Mouse (Mus musculus) neural tube, embryonic 13.5 days (tissue): ENCODE results near the gene C530025M09Rik. TPM values are rescaled to one million over a fixed set of nuclear protein-coding genes. Genes with fewer than 3 reads are reported as not detected.

Experiments
- ATAC-seq: fragments of 200-750 bp; cut with Nextera tagmentation; 2 replicates; pipeline ENCODE4 v1.8.0; 2017; ENCODE audit warnings: low read depth, mild to moderate bottlenecking, moderate TSS enrichment, moderate library complexity
- H3K27ac ChIP-seq: fragments of 300-500 bp; sonication (generic); replicated peaks from 2 replicates; pipeline ENCODE4 v1.5.1; 2015; ENCODE audit warnings: moderate library complexity, mild to moderate bottlenecking, inconsistent platforms
- H3K27me3 ChIP-seq: fragments of 300-500 bp; sonication (generic); 2 replicates; pipeline ENCODE4 v1.6.1; 2015; ENCODE audit warnings: mild to moderate bottlenecking, inconsistent platforms
- H3K36me3 ChIP-seq: fragments of 300-500 bp; sonication (generic); 2 replicates; pipeline ENCODE4 v1.6.1; 2015; ENCODE audit warnings: mild to moderate bottlenecking, inconsistent platforms
- H3K4me1 ChIP-seq: fragments of 300-500 bp; sonication (generic); replicated peaks from 2 replicates; pipeline ENCODE4 v1.6.1; 2015; ENCODE audit warnings: inconsistent platforms
- H3K4me2 ChIP-seq: fragments of 300-500 bp; sonication (generic); 2 replicates; pipeline ENCODE4 v1.6.1; 2015; ENCODE audit warnings: inconsistent platforms, mild to moderate bottlenecking, moderate library complexity
- H3K4me3 ChIP-seq: fragments of 300-500 bp; sonication (generic); 2 replicates; pipeline ENCODE4 v1.5.1; 2015; ENCODE audit warnings: mild to moderate bottlenecking, inconsistent platforms
- H3K9ac ChIP-seq: fragments of 300-500 bp; sonication (generic); 2 replicates; pipeline ENCODE4 v1.6.1; 2015; ENCODE audit warnings: moderate library complexity, mild to moderate bottlenecking, inconsistent platforms
- H3K9me3 ChIP-seq: fragments of 300-500 bp; sonication (generic); 2 replicates; pipeline ENCODE4 v1.6.1; 2016; ENCODE audit warnings: inconsistent platforms
- WGBS: fragments of 180-500 bp; shearing (Covaris S2); methylation state at CpG from one replicate; pipeline ENCODE4 v1.1.7; 2015; 5-methylcytosine and 5-hydroxymethylcytosine counted together
- polyA plus RNA-seq: library from polyadenylated mRNA; unstranded; fragments of >200 nt; fragmentation: Nextera tagmentation; extraction: Ambion mirVana; gene quantifications from 2 replicates; pipeline ENCODE4 v1.2.1, GENCODE M21; 2015

C530025M09Rik gene
- 1.4 and 1.8 TPM in 2 replicates for polyA plus RNA-seq

GRCm38 (mm10) chr2:149830536-149831458 lies at the start of gene C530025M09Rik:
TSS of gene C530025M09Rik (minus strand) at chr2:149831213.
- Histone ChIP-seq H3K4me3 (peak within 1 kb of the TSS; percentile 69), H3K9me3 (no peaks in the 10 kb centered on the region), H3K36me3 (no peaks in the 10 kb centered on the region), H3K27ac (peak within 1 kb of the TSS; percentile 59), H3K27me3 (peaks cover 46% of the 10 kb centered on the region), H3K4me1 (peaks cover 26% of the 10 kb centered on the region), H3K4me2 (peak within 1 kb of the TSS; percentile 94), H3K9ac (peak within 1 kb of the TSS; percentile 82)
- peak; percentile 88 for ATAC-seq
- WGBS = under 1% methylated on average over 70 of the region's 82 CpGs

- 84% methylated on average over 2 of the region's 2 CpGs for WGBS
- no peak for ATAC-seq
- no peak overlapping the region for H3K27ac ChIP-seq
These were observed 46.9 kb upstream of the C530025M09Rik start for GRCm38 (mm10) chr2:149877954-149878353.

GRCm38 (mm10) chr2:149873346-149873745 lies 42.3 kb upstream of the C530025M09Rik start:
- H3K27ac ChIP-seq = no peak overlapping the region
- 87% methylated on average over 3 of the region's 3 CpGs for WGBS

More at GRCm38 (mm10) chr2:149877954-149878353, 46.9 kb upstream of the C530025M09Rik start:
- H3K4me2 ChIP-seq = no peak overlapping the region
- H3K36me3 ChIP-seq = no peaks in the 10 kb centered on the region
- no peaks in the 10 kb centered on the region for H3K4me1 ChIP-seq
- H3K27me3 ChIP-seq = no peaks in the 10 kb centered on the region
- H3K4me3 ChIP-seq = no peak overlapping the region
- H3K9me3 ChIP-seq = no peaks in the 10 kb centered on the region
- H3K9ac ChIP-seq = no peak overlapping the region

GRCm38 (mm10) chr2:149872496-149872895 lies 41.5 kb upstream of the C530025M09Rik start:
- H3K4me3 ChIP-seq = no peak overlapping the region
- H3K9me3 ChIP-seq = no peaks in the 10 kb centered on the region
- no peak overlapping the region for H3K27ac ChIP-seq
- H3K4me2 ChIP-seq = no peak overlapping the region
- no peaks in the 10 kb centered on the region for H3K4me1 ChIP-seq
- no peak overlapping the region for H3K9ac ChIP-seq
- ATAC-seq = no peak
- H3K27me3 ChIP-seq = no peaks in the 10 kb centered on the region
- no peaks in the 10 kb centered on the region for H3K36me3 ChIP-seq
- WGBS = 91% methylated on average over 4 of the region's 4 CpGs

More at GRCm38 (mm10) chr2:149873346-149873745, 42.3 kb upstream of the C530025M09Rik start:
- Histone ChIP-seq H3K4me2 (no peak overlapping the region), H3K9me3 (no peaks in the 10 kb centered on the region), H3K36me3 (no peaks in the 10 kb centered on the region), H3K4me3 (no peak overlapping the region), H3K4me1 (no peaks in the 10 kb centered on the region), H3K9ac (no peak overlapping the region), H3K27me3 (no peaks in the 10 kb centered on the region)
- no peak for ATAC-seq

- H3K36me3 ChIP-seq = no peaks in the 10 kb centered on the region
- H3K27ac ChIP-seq = no peak overlapping the region
- no peak overlapping the region for H3K4me3 ChIP-seq
- no peaks in the 10 kb centered on the region for H3K4me1 ChIP-seq
- H3K9ac ChIP-seq = no peak overlapping the region
- 68% methylated on average over 2 of the region's 2 CpGs for WGBS
- H3K27me3 ChIP-seq = no peaks in the 10 kb centered on the region
- H3K9me3 ChIP-seq = no peaks in the 10 kb centered on the region
- H3K4me2 ChIP-seq = no peak overlapping the region
- ATAC-seq = no peak
These were observed 39.5 kb upstream of the C530025M09Rik start for GRCm38 (mm10) chr2:149870496-149870895.

- no peaks in the 10 kb centered on the region for H3K4me1 ChIP-seq
- H3K27ac ChIP-seq = no peak overlapping the region
- ATAC-seq = no peak
- no peaks in the 10 kb centered on the region for H3K9me3 ChIP-seq
- H3K9ac ChIP-seq = no peak overlapping the region
- H3K27me3 ChIP-seq = no peaks in the 10 kb centered on the region
- H3K36me3 ChIP-seq = no peaks in the 10 kb centered on the region
- 67% methylated on average over 5 of the region's 5 CpGs for WGBS
- H3K4me2 ChIP-seq = no peak overlapping the region
- no peak overlapping the region for H3K4me3 ChIP-seq
These were observed 35.0 kb upstream of the C530025M09Rik start for GRCm38 (mm10) chr2:149865914-149866435.

GRCm38 (mm10) chr2:149861002-149861401 lies 30.0 kb upstream of the C530025M09Rik start:
- ATAC-seq = no peak
- H3K27ac ChIP-seq = no peak overlapping the region
- H3K4me2 ChIP-seq = no peak overlapping the region
- H3K4me3 ChIP-seq = no peak overlapping the region
- no peaks in the 10 kb centered on the region for H3K9me3 ChIP-seq
- no peak overlapping the region for H3K9ac ChIP-seq
- no peaks in the 10 kb centered on the region for H3K36me3 ChIP-seq
- no peaks in the 10 kb centered on the region for H3K4me1 ChIP-seq
- WGBS = 93% methylated on average over 3 of the region's 3 CpGs
- no peaks in the 10 kb centered on the region for H3K27me3 ChIP-seq

GRCm38 (mm10) chr2:149848778-149849177 lies 17.8 kb upstream of the C530025M09Rik start:
- 68% methylated on average over 4 of the region's 4 CpGs for WGBS
- ATAC-seq = no peak
- no peaks in the 10 kb centered on the region for H3K36me3 ChIP-seq
- no peaks in the 10 kb centered on the region for H3K9me3 ChIP-seq
- H3K4me3 ChIP-seq = no peak overlapping the region
- no peak overlapping the region for H3K4me2 ChIP-seq
- no peaks in the 10 kb centered on the region for H3K4me1 ChIP-seq
- no peak overlapping the region for H3K9ac ChIP-seq
- no peaks in the 10 kb centered on the region for H3K27me3 ChIP-seq
- H3K27ac ChIP-seq = no peak overlapping the region

- Histone ChIP-seq H3K4me2 (no peak overlapping the region), H3K9me3 (no peaks in the 10 kb centered on the region), H3K4me3 (no peak overlapping the region), H3K27ac (no peak overlapping the region), H3K9ac (no peak overlapping the region), H3K4me1 (no peaks in the 10 kb centered on the region), H3K27me3 (no peaks in the 10 kb centered on the region), H3K36me3 (no peaks in the 10 kb centered on the region)
- WGBS = 81% methylated on average over 2 of the region's 2 CpGs
- ATAC-seq = no peak
These were observed 13.6 kb upstream of the C530025M09Rik start for GRCm38 (mm10) chr2:149844575-149844974.

GRCm38 (mm10) chr2:149839666-149840065 lies 8.7 kb upstream of the C530025M09Rik start:
- H3K36me3 ChIP-seq = no peaks in the 10 kb centered on the region
- no peaks in the 10 kb centered on the region for H3K4me1 ChIP-seq
- 83% methylated on average over 2 of the region's 2 CpGs for WGBS
- no peak overlapping the region for H3K4me3 ChIP-seq
- H3K27me3 ChIP-seq = no peaks in the 10 kb centered on the region
- no peak overlapping the region for H3K4me2 ChIP-seq
- no peaks in the 10 kb centered on the region for H3K9me3 ChIP-seq
- no peak overlapping the region for H3K27ac ChIP-seq
- ATAC-seq = no peak
- H3K9ac ChIP-seq = no peak overlapping the region

GRCm38 (mm10) chr2:149836471-149837135 lies 5.6 kb upstream of the C530025M09Rik start:
- Histone ChIP-seq H3K9ac (no peak overlapping the region), H3K27me3 (peaks cover 16% of the 10 kb centered on the region), H3K4me2 (no peak overlapping the region), H3K27ac (no peak overlapping the region), H3K4me3 (no peak overlapping the region), H3K36me3 (no peaks in the 10 kb centered on the region), H3K4me1 (peaks cover 14% of the 10 kb centered on the region), H3K9me3 (no peaks in the 10 kb centered on the region)
- 85% methylated on average over 2 of the region's 2 CpGs for WGBS
- ATAC-seq = no peak

GRCm38 (mm10) chr2:149835091-149835490 lies 4.1 kb upstream of the C530025M09Rik start:
- Histone ChIP-seq H3K27me3 (peaks cover 25% of the 10 kb centered on the region), H3K9ac (no peak overlapping the region), H3K27ac (no peak overlapping the region), H3K4me3 (no peak overlapping the region), H3K4me1 (peaks cover 24% of the 10 kb centered on the region), H3K4me2 (no peak overlapping the region), H3K36me3 (no peaks in the 10 kb centered on the region), H3K9me3 (no peaks in the 10 kb centered on the region)
- no peak for ATAC-seq
- WGBS = 97% methylated on average over 1 of the region's 1 CpGs
